Mouse (Mus musculus): ENCODE data around the gene Dennd4a. TPM values are rescaled to one million over a fixed set of nuclear protein-coding genes. Genes with fewer than 3 reads are reported as not detected.
A peak's percentile ranks its signal among the peaks of the same experiment; 100 is the strongest.

Dennd4a gene
- total RNA-seq (2012; rRNA removed) = 24.0 and 37.1 TPM in 2 replicates
- total RNA-seq (2014; rRNA removed) = 18.3 and 22.6 TPM in 2 replicates
- 35.8 and 41.1 TPM in 2 replicates for polyA plus RNA-seq (2012; ENCODE audit: insufficient read length, low read depth)

DNA sequence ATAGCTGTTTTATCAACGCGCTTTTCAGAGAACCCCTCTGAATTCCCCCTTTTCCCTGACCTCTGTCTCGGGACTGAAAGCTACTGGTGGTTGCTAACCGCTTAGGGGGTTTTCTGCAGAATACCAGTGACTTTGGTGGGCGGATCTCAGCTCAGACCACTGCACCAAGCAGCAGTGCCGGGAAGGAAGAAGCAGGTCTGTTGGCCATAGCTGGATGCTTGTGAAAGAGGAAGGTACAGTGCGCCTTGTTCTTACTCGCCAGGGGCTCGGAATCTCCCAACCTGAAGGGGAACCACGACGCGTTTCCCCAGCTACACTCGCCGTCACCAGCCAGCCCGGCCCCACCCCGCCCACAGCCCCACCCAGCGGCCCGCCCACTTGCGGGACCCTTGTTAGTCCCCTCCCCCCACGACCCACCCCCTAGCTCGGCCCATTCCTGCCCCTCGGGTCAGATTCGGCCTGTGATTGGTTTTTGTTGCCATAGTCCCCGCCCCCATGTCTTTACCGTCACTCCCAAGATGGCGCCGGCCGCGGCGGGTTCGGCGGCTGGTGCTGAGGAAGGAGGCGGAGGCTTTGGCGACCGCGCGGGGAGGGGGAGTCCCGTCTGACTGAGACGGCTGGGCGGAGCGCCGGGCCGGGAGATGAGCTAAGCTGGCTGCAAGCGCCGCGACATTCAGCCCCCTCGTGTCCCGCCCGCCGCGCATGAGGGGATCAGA lies at the start of gene Dennd4a:
Dennd4a (plus strand) TSS at position 519 of the 716 bp plus-strand sequence.
- peaks cover 0 to 19% of the 10 kb centered on the region in 2 experiments for H3K36me3 ChIP-seq (replicated peaks in 1 of 2; ENCODE audit: control insufficient read depth in 1 of 2, insufficient read depth in 1 of 2, low read length in 1 of 2)
- in situ Hi-C loops (cut with MboI; ENCODE audit: low pct_ligation_motif_present, low pct_unique_long_range_greater_than_20kb, low sequenced_read_pairs) (no loop called here), dilution Hi-C loops (cut with MboI; ENCODE audit: extremely low pct_ligation_motif_present, extremely low pct_unique_long_range_greater_than_20kb, low sequenced_read_pairs) (no loop called here)
- no peaks in the 10 kb centered on the region for H3K9me3 ChIP-seq (replicated peaks; ENCODE audit: low read length)
- TF ChIP-seq RCOR1 (conservative IDR thresholded peaks at IDR 0.05; ENCODE audit: low read depth, low read length) = 0 out of 2 replicates have a peak, but pooled peaks have one; percentile 24
- no peak for TF ChIP-seq CTCF (conservative IDR thresholded peaks at IDR 0.05 in 1 of 2, IDR thresholded peaks at IDR 0.05 in 1 of 2; ENCODE audit: low read depth in 2 of 2, low read length in 2 of 2)
- TF ChIP-seq JUND (conservative IDR thresholded peaks at IDR 0.05; ENCODE audit: low read depth, low read length) = no peak
- 0 out of 2 replicates have a peak, but pooled peaks have one; percentile 23 for TF ChIP-seq KAT2A (IDR thresholded peaks at IDR 0.05; ENCODE audit: insufficient replicate concordance, low read length)
- TF ChIP-seq ETS1 (conservative IDR thresholded peaks at IDR 0.05; ENCODE audit: low read depth, low read length) = peak; percentile 86
- peak; percentile 52; the same call in 1 of the 2 replicates for TF ChIP-seq POLR2AphosphoS2 (IDR thresholded peaks at IDR 0.05; ENCODE audit: low read depth, low read length)
- no peak for TF ChIP-seq MYC (IDR thresholded peaks at IDR 0.05; ENCODE audit: low read depth, low read length)
- TF ChIP-seq ELF1 (IDR thresholded peaks at IDR 0.05; ENCODE audit: low read depth, low read length) = peak; percentile 61
- no peak for TF ChIP-seq PAX5 (IDR thresholded peaks at IDR 0.05; ENCODE audit: low read length)
- peak; percentile 54 for TF ChIP-seq NELFE (IDR thresholded peaks at IDR 0.05; ENCODE audit: low read depth, low read length)
- peak; percentile 80 for TF ChIP-seq MEF2A (IDR thresholded peaks at IDR 0.05; ENCODE audit: borderline replicate concordance, low read depth, low read length)
- no peak for TF ChIP-seq USF1 (IDR thresholded peaks at IDR 0.05; ENCODE audit: low read depth, low read length)
- TF ChIP-seq ZC3H11A (IDR thresholded peaks at IDR 0.05; ENCODE audit: low read depth, low read length) = no peak
- peak; percentile 85 for TF ChIP-seq ZMIZ1 (IDR thresholded peaks at IDR 0.05; ENCODE audit: low read depth, low read length)
- TF ChIP-seq TBP (conservative IDR thresholded peaks at IDR 0.05; ENCODE audit: low read depth, low read length) = peak; percentile 66; the same call in 1 of the 2 replicates
- no peak for TF ChIP-seq USF2 (conservative IDR thresholded peaks at IDR 0.05; ENCODE audit: low read depth, low read length)
- no peak for TF ChIP-seq E2F4 (IDR thresholded peaks at IDR 0.05; ENCODE audit: insufficient replicate concordance, low read depth, low read length)
- TF ChIP-seq POLR2A (IDR thresholded peaks at IDR 0.05; ENCODE audit: low read depth, low read length) = peak; percentile 74
- no peak; the same call in 1 of the 2 replicates for TF ChIP-seq RAD21 (IDR thresholded peaks at IDR 0.05; ENCODE audit: low read depth, low read length)
- TF ChIP-seq MAX (IDR thresholded peaks at IDR 0.05; ENCODE audit: low read length) = peak; percentile 29; the same call in 1 of the 2 replicates
- peak; percentile 82 for TF ChIP-seq CHD2 (IDR thresholded peaks at IDR 0.05; ENCODE audit: low read length)
- TF ChIP-seq EP300 (IDR thresholded peaks at IDR 0.05; ENCODE audit: low read length) = peak; percentile 54; the same call in 1 of the 2 replicates
- no peak; the same call in none of the 2 replicates for TF ChIP-seq MAZ (IDR thresholded peaks at IDR 0.05; ENCODE audit: low read depth, low read length)
- TF ChIP-seq ZKSCAN1 (IDR thresholded peaks at IDR 0.05; ENCODE audit: borderline replicate concordance, low read depth, low read length) = no peak
- TF ChIP-seq MAFK (IDR thresholded peaks at IDR 0.05; ENCODE audit: insufficient replicate concordance, low read length) = 0 out of 2 replicates have a peak, but pooled peaks have one; percentile 3
- TF ChIP-seq HCFC1 (IDR thresholded peaks at IDR 0.05; ENCODE audit: low read depth, low read length) = peak; percentile 53
- TF ChIP-seq TCF12 (IDR thresholded peaks at IDR 0.05; ENCODE audit: low read depth, low read length) = peak; percentile 78
- no peak for TF ChIP-seq ZNF384 (IDR thresholded peaks at IDR 0.05; ENCODE audit: low read depth, low read length)
- peak; percentile 54 for TF ChIP-seq SIN3A (IDR thresholded peaks at IDR 0.05; ENCODE audit: low read length)
- no peak for TF ChIP-seq SMC3 (IDR thresholded peaks at IDR 0.05; ENCODE audit: low read depth, low read length)
- peak; percentile 86 for TF ChIP-seq BHLHE40 (IDR thresholded peaks at IDR 0.05; ENCODE audit: low read depth, low read length)
- TF ChIP-seq NRF1 (IDR thresholded peaks at IDR 0.05; ENCODE audit: low read depth, low read length) = no peak
- peak; percentile 84; the same call in 1 of the 2 replicates for TF ChIP-seq MXI1 (IDR thresholded peaks at IDR 0.05; ENCODE audit: low read depth, low read length)
- TF ChIP-seq JUN (IDR thresholded peaks at IDR 0.05; ENCODE audit: insufficient read depth, low read depth, low read length) = no peak
- TF ChIP-seq CHD1 (IDR thresholded peaks at IDR 0.05; ENCODE audit: low read depth, low read length) = no peak
- TF ChIP-seq GABPA (IDR thresholded peaks at IDR 0.05; ENCODE audit: insufficient replicate concordance, low read depth, low read length) = no peak
- TF ChIP-seq IRF4 (IDR thresholded peaks at IDR 0.05; ENCODE audit: low read depth, low read length) = peak; percentile 83
- peak; percentile 40; the same call in 1 of the 2 replicates for TF ChIP-seq UBTF (IDR thresholded peaks at IDR 0.05; ENCODE audit: low read depth, low read length)
- peak within 1 kb of the TSS; percentile 71 for H3K4me2 ChIP-seq (ENCODE audit: insufficient read depth, low read depth, poor library complexity, severe bottlenecking)
- peaks cover 10 to 69% of the 10 kb centered on the region in 2 experiments for H3K4me1 ChIP-seq (ENCODE audit: control insufficient read depth in 1 of 2, insufficient read depth in 2 of 2)
- H3K9ac ChIP-seq (ENCODE audit: insufficient read depth, low read depth) = peak within 1 kb of the TSS; percentile 91
- DNase-seq (ENCODE audit: extremely low read depth) = peak; percentile 98
- H3K27ac ChIP-seq (ENCODE audit: insufficient read depth, low read depth) = peak within 1 kb of the TSS; percentile 94
- no peaks in the 10 kb centered on the region for H3K27me3 ChIP-seq (replicated peaks)
- H3K79me2 ChIP-seq (replicated peaks; ENCODE audit: control insufficient read depth, extremely low read depth, insufficient read depth, poor library complexity, severe bottlenecking) = peaks cover 44% of the 10 kb centered on the region
- peak within 1 kb of the TSS; percentile 84 to 92 (median 86) for H3K4me3 ChIP-seq (replicated peaks in 1 of 3; ENCODE audit: low read depth in 2 of 3, low read length in 2 of 3, poor library complexity in 1 of 3)

All from CH12.LX (cell line).